Mouse (Mus musculus): Measurements from ENCODE around the gene Psmc3. TPM values are rescaled to one million over a fixed set of nuclear protein-coding genes. Genes with fewer than 3 reads are reported as not detected.

Gene Psmc3
- total and polyA plus RNA-seq, 3 experiments: 214 to 284 (median 257) TPM

GRCm38 (mm10) chr2:91058435-91058834 lies 4.6 kb downstream of the Psmc3 start:
- Histone ChIP-seq H3K36me3 (replicated peaks in 1 of 2; ENCODE audit: control insufficient read depth in 1 of 2, insufficient read depth in 1 of 2, low read length in 1 of 2) (peaks cover 78 to 86% of the 10 kb centered on the region in 2 experiments), H3K27ac (ENCODE audit: insufficient read depth, low read depth) (no peak overlapping the region), H3K4me1 (ENCODE audit: control insufficient read depth in 1 of 2, insufficient read depth in 2 of 2) (peaks cover 7 to 13% of the 10 kb centered on the region in 2 experiments), H3K27me3 (replicated peaks) (no peaks in the 10 kb centered on the region), H3K4me2 (ENCODE audit: insufficient read depth, low read depth, poor library complexity, severe bottlenecking) (no peak overlapping the region), H3K9me3 (replicated peaks; ENCODE audit: low read length) (no peaks in the 10 kb centered on the region), H3K4me3 (replicated peaks in 1 of 3; ENCODE audit: low read depth in 2 of 3, low read length in 2 of 3, poor library complexity in 1 of 3) (no peak overlapping the region), H3K9ac (ENCODE audit: insufficient read depth, low read depth) (no peak overlapping the region), H3K79me2 (replicated peaks; ENCODE audit: control insufficient read depth, extremely low read depth, insufficient read depth, poor library complexity, severe bottlenecking) (peaks cover 13% of the 10 kb centered on the region)
- dilution Hi-C loops (cut with MboI; ENCODE audit: extremely low pct_ligation_motif_present, extremely low pct_unique_long_range_greater_than_20kb, low sequenced_read_pairs) (no loop called here), in situ Hi-C loops (cut with MboI; ENCODE audit: low pct_ligation_motif_present, low pct_unique_long_range_greater_than_20kb, low sequenced_read_pairs) (no loop called here)
- no peak for DNase-seq (ENCODE audit: extremely low read depth)
- no peak for TF ChIP-seq HCFC1 (IDR thresholded peaks at IDR 0.05; ENCODE audit: low read depth, low read length)
- no peak for TF ChIP-seq GABPA (IDR thresholded peaks at IDR 0.05; ENCODE audit: insufficient replicate concordance, low read depth, low read length)
- no peak for TF ChIP-seq TBP (conservative IDR thresholded peaks at IDR 0.05; ENCODE audit: low read depth, low read length)
- no peak for TF ChIP-seq POLR2A (IDR thresholded peaks at IDR 0.05; ENCODE audit: low read depth, low read length)
- TF ChIP-seq USF2 (conservative IDR thresholded peaks at IDR 0.05; ENCODE audit: low read depth, low read length): no peak
- TF ChIP-seq TCF12 (IDR thresholded peaks at IDR 0.05; ENCODE audit: low read depth, low read length): no peak
- no peak for TF ChIP-seq MXI1 (IDR thresholded peaks at IDR 0.05; ENCODE audit: low read depth, low read length)
- TF ChIP-seq EP300 (IDR thresholded peaks at IDR 0.05; ENCODE audit: low read length): no peak
- TF ChIP-seq IRF4 (IDR thresholded peaks at IDR 0.05; ENCODE audit: low read depth, low read length): no peak
- TF ChIP-seq ZKSCAN1 (IDR thresholded peaks at IDR 0.05; ENCODE audit: borderline replicate concordance, low read depth, low read length): no peak
- TF ChIP-seq MAZ (IDR thresholded peaks at IDR 0.05; ENCODE audit: low read depth, low read length): no peak
- TF ChIP-seq JUN (IDR thresholded peaks at IDR 0.05; ENCODE audit: insufficient read depth, low read depth, low read length): no peak
- no peak for TF ChIP-seq SMC3 (IDR thresholded peaks at IDR 0.05; ENCODE audit: low read depth, low read length)
- no peak for TF ChIP-seq KAT2A (IDR thresholded peaks at IDR 0.05; ENCODE audit: insufficient replicate concordance, low read length)
- no peak for TF ChIP-seq RCOR1 (conservative IDR thresholded peaks at IDR 0.05; ENCODE audit: low read depth, low read length)
- TF ChIP-seq PAX5 (IDR thresholded peaks at IDR 0.05; ENCODE audit: low read length): no peak
- TF ChIP-seq E2F4 (IDR thresholded peaks at IDR 0.05; ENCODE audit: insufficient replicate concordance, low read depth, low read length): no peak
- no peak for TF ChIP-seq SIN3A (IDR thresholded peaks at IDR 0.05; ENCODE audit: low read length)
- TF ChIP-seq POLR2AphosphoS2 (IDR thresholded peaks at IDR 0.05; ENCODE audit: low read depth, low read length): no peak
- no peak for TF ChIP-seq MEF2A (IDR thresholded peaks at IDR 0.05; ENCODE audit: borderline replicate concordance, low read depth, low read length)

DNA sequence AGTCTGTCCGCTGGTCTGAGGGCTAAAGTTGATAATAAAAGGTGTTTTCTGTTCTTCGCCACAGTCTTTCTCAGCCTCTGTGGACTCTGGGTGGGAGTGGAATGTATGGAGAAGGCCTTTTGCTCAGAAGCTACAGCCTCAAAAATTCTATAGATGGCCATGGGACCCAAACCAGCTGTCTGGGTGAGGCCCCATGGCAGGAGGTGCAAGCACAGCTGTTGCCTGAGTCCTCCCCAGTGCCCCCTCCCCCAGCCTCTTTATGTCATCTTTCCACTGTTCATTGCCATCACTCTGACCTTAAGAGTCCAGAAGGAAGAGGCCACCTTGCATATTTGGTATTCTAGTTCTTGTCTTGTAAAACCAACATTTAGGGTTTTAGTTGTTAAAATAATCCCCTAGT lies 5.6 kb downstream of the Psmc3 start:
- peaks cover 87 to 95% of the 10 kb centered on the region in 2 experiments for H3K36me3 ChIP-seq (replicated peaks in 1 of 2; ENCODE audit: control insufficient read depth in 1 of 2, insufficient read depth in 1 of 2, low read length in 1 of 2)
- H3K27ac ChIP-seq (ENCODE audit: insufficient read depth, low read depth): no peak overlapping the region
- no peak overlapping the region for H3K4me3 ChIP-seq (replicated peaks in 1 of 3; ENCODE audit: low read depth in 2 of 3, low read length in 2 of 3, poor library complexity in 1 of 3)
- in situ Hi-C loops (cut with MboI; ENCODE audit: low pct_ligation_motif_present, low pct_unique_long_range_greater_than_20kb, low sequenced_read_pairs): no loop called here
- H3K4me2 ChIP-seq (ENCODE audit: insufficient read depth, low read depth, poor library complexity, severe bottlenecking): no peak overlapping the region
- H3K79me2 ChIP-seq (replicated peaks; ENCODE audit: control insufficient read depth, extremely low read depth, insufficient read depth, poor library complexity, severe bottlenecking): peaks cover 13% of the 10 kb centered on the region
- H3K4me1 ChIP-seq (ENCODE audit: control insufficient read depth in 1 of 2, insufficient read depth in 2 of 2): peaks cover 7 to 13% of the 10 kb centered on the region in 2 experiments
- dilution Hi-C loops (cut with MboI; ENCODE audit: extremely low pct_ligation_motif_present, extremely low pct_unique_long_range_greater_than_20kb, low sequenced_read_pairs): no loop called here
- H3K9me3 ChIP-seq (replicated peaks; ENCODE audit: low read length): no peaks in the 10 kb centered on the region
- DNase-seq (ENCODE audit: extremely low read depth): no peak
- no peak overlapping the region for H3K9ac ChIP-seq (ENCODE audit: insufficient read depth, low read depth)
- no peak for TF ChIP-seq NELFE (IDR thresholded peaks at IDR 0.05; ENCODE audit: low read depth, low read length)
- 0 out of 2 replicates have a peak, but pooled peaks have one; percentile 30 for TF ChIP-seq POLR2AphosphoS2 (IDR thresholded peaks at IDR 0.05; ENCODE audit: low read depth, low read length)
- no peaks in the 10 kb centered on the region for H3K27me3 ChIP-seq (replicated peaks)

Measured in CH12.LX (cell line).